Mouse (Mus musculus) thymus, adult 18-20 months (tissue): ENCODE results near the gene Gcnt4.

Experiments
- DNase-seq, 2 experiments: peaks; one replicate each; pipeline ENCODE4 v3.0.0; 2022; ENCODE audit warnings: mixed read lengths in 2 of 2

The Gcnt4 gene

GRCm38 (mm10) chr13:96951880-96952279, 27.4 kb downstream of the Gcnt4 start:
- DNase-seq, result no peak

- peak; percentile 64 to 79 for DNase-seq
Observed at GRCm38 (mm10) chr13:96956466-96956865, 32.0 kb downstream of the Gcnt4 start.

- DNase-seq, result no peak
Observed at GRCm38 (mm10) chr13:96960019-96960418, 35.5 kb downstream of the Gcnt4 start.

GRCm38 (mm10) chr13:96961366-96962157, 37.1 kb downstream of the Gcnt4 start:
- no peak for DNase-seq

GRCm38 (mm10) chr13:96962801-96963200, 38.3 kb downstream of the Gcnt4 start:
- no peak for DNase-seq

GRCm38 (mm10) chr13:96964981-96965380, 40.5 kb downstream of the Gcnt4 start:
- DNase-seq, result peak in 1 of 2 experiments; percentile 23

GRCm38 (mm10) chr13:96966210-96967089, 42.0 kb downstream of the Gcnt4 start:
- no peak for DNase-seq

- DNase-seq, result no peak
Observed at GRCm38 (mm10) chr13:96967091-96967490, 42.6 kb downstream of the Gcnt4 start.

GRCm38 (mm10) chr13:96967822-96968221, 43.3 kb downstream of the Gcnt4 start:
- no peak for DNase-seq

GRCm38 (mm10) chr13:96971076-96971475, 46.6 kb downstream of the Gcnt4 start:
- no peak for DNase-seq

GRCm38 (mm10) chr13:96971861-96972282, 47.4 kb downstream of the Gcnt4 start:
- DNase-seq, result no peak

GRCm38 (mm10) chr13:96973318-96973717, 48.8 kb downstream of the Gcnt4 start:
- no peak for DNase-seq

GRCm38 (mm10) chr13:96976986-96977595, 52.6 kb downstream of the Gcnt4 start:
- no peak for DNase-seq

- no peak for DNase-seq
Observed at GRCm38 (mm10) chr13:96980561-96980960, 56.1 kb downstream of the Gcnt4 start.

GRCm38 (mm10) chr13:96983251-96984126, 59.0 kb downstream of the Gcnt4 start:
- no peak for DNase-seq

GRCm38 (mm10) chr13:96984688-96985087, 60.2 kb downstream of the Gcnt4 start:
- DNase-seq, result no peak

- no peak for DNase-seq
Observed at GRCm38 (mm10) chr13:96985599-96986275, 61.2 kb downstream of the Gcnt4 start.

GRCm38 (mm10) chr13:96989129-96989528, 64.6 kb downstream of the Gcnt4 start:
- no peak for DNase-seq

GRCm38 (mm10) chr13:96990045-96990444, 65.6 kb downstream of the Gcnt4 start:
- DNase-seq, result no peak

GRCm38 (mm10) chr13:96990561-96991265, 66.2 kb downstream of the Gcnt4 start:
- DNase-seq, result no peak
